Mouse (Mus musculus): ENCODE data around the gene Smim6. TPM values are rescaled to one million over a fixed set of nuclear protein-coding genes. Genes with fewer than 3 reads are reported as not detected.

Smim6 gene
- polyA plus RNA-seq (2016; fragmentation: Nextera tagmentation; extraction: Ambion mirVana) = 0.77 and 1.8 TPM in 2 replicates

GRCm38 (mm10) chr11:115911632-115912376, at the start of gene Smim6:
Gene Smim6 (plus strand): TSS chr11:115912017.
- H3K27ac ChIP-seq (ENCODE audit: poor library complexity, severe bottlenecking) = no peak within 1 kb of the TSS; the same call in 1 of the 2 replicates
- H3K4me3 ChIP-seq = no peak within 1 kb of the TSS
- H3K9ac ChIP-seq = no peak within 1 kb of the TSS
- no peak within 1 kb of the TSS for H3K4me2 ChIP-seq
- 0 out of 2 replicates have a peak, but pooled peaks have one; percentile 15 for ATAC-seq (ENCODE audit: insufficient number of reproducible peaks, low FRiP score)
- H3K27me3 ChIP-seq (replicated peaks) = no peaks in the 10 kb centered on the region
- WGBS = 71% methylated on average over 11 of the region's 11 CpGs
- H3K4me1 ChIP-seq (replicated peaks) = no peaks in the 10 kb centered on the region
- no peaks in the 10 kb centered on the region for H3K9me3 ChIP-seq (replicated peaks)
- H3K36me3 ChIP-seq = peaks cover 41% of the 10 kb centered on the region

- Histone ChIP-seq H3K9me3 (replicated peaks) (no peaks in the 10 kb centered on the region), H3K4me3 (no peak overlapping the region), H3K9ac (no peak overlapping the region), H3K4me1 (replicated peaks) (peaks cover 9% of the 10 kb centered on the region), H3K27ac (ENCODE audit: poor library complexity, severe bottlenecking) (no peak overlapping the region), H3K4me2 (no peak overlapping the region), H3K36me3 (no peaks in the 10 kb centered on the region), H3K27me3 (replicated peaks) (peaks cover 48% of the 10 kb centered on the region)
- 84% methylated on average over 8 of the region's 8 CpGs for WGBS
- no peak for ATAC-seq (ENCODE audit: insufficient number of reproducible peaks, low FRiP score)
These were observed 47.9 kb upstream of the Smim6 start for GRCm38 (mm10) chr11:115863895-115864294.

- Histone ChIP-seq H3K27me3 (replicated peaks) (peaks cover 7% of the 10 kb centered on the region), H3K9ac (no peak overlapping the region), H3K9me3 (replicated peaks) (no peaks in the 10 kb centered on the region), H3K4me3 (no peak overlapping the region), H3K4me2 (no peak overlapping the region), H3K27ac (ENCODE audit: poor library complexity, severe bottlenecking) (no peak overlapping the region), H3K36me3 (no peaks in the 10 kb centered on the region), H3K4me1 (replicated peaks) (peaks cover 16% of the 10 kb centered on the region)
- WGBS = 68% methylated on average over 8 of the region's 8 CpGs
- no peak for ATAC-seq (ENCODE audit: insufficient number of reproducible peaks, low FRiP score)
These were observed 42.4 kb upstream of the Smim6 start for GRCm38 (mm10) chr11:115869393-115869792.

- no peak overlapping the region for H3K27ac ChIP-seq (ENCODE audit: poor library complexity, severe bottlenecking)
- no peak overlapping the region for H3K4me2 ChIP-seq
- H3K4me1 ChIP-seq (replicated peaks) = peaks cover 22% of the 10 kb centered on the region
- no peak overlapping the region for H3K9ac ChIP-seq
- WGBS = 74% methylated on average over 4 of the region's 4 CpGs
- 0 out of 2 replicates have a peak, but pooled peaks cover 3% of the 10 kb centered on the region for H3K27me3 ChIP-seq (replicated peaks)
- no peaks in the 10 kb centered on the region for H3K9me3 ChIP-seq (replicated peaks)
- H3K36me3 ChIP-seq = no peaks in the 10 kb centered on the region
- ATAC-seq (ENCODE audit: insufficient number of reproducible peaks, low FRiP score) = no peak
- H3K4me3 ChIP-seq = no peak overlapping the region
These were observed 39.4 kb upstream of the Smim6 start for GRCm38 (mm10) chr11:115872437-115872836.

GRCm38 (mm10) chr11:115875935-115876334, 35.9 kb upstream of the Smim6 start:
- H3K9ac ChIP-seq = no peak overlapping the region
- H3K4me1 ChIP-seq (replicated peaks) = peaks cover 20% of the 10 kb centered on the region
- 76% methylated on average over 3 of the region's 3 CpGs for WGBS
- H3K27me3 ChIP-seq (replicated peaks) = peaks cover 21% of the 10 kb centered on the region; the same call in 1 of the 2 replicates
- H3K9me3 ChIP-seq (replicated peaks) = no peaks in the 10 kb centered on the region
- no peak for ATAC-seq (ENCODE audit: insufficient number of reproducible peaks, low FRiP score)
- H3K4me2 ChIP-seq = no peak overlapping the region
- no peak overlapping the region for H3K4me3 ChIP-seq
- H3K36me3 ChIP-seq = no peaks in the 10 kb centered on the region
- H3K27ac ChIP-seq (ENCODE audit: poor library complexity, severe bottlenecking) = no peak overlapping the region

- ATAC-seq (ENCODE audit: insufficient number of reproducible peaks, low FRiP score) = no peak
- Histone ChIP-seq H3K9me3 (replicated peaks) (no peaks in the 10 kb centered on the region), H3K36me3 (no peaks in the 10 kb centered on the region), H3K4me1 (replicated peaks) (peaks cover 20% of the 10 kb centered on the region), H3K27ac (ENCODE audit: poor library complexity, severe bottlenecking) (no peak overlapping the region), H3K4me3 (no peak overlapping the region), H3K4me2 (no peak overlapping the region), H3K9ac (no peak overlapping the region), H3K27me3 (replicated peaks) (peaks cover 21% of the 10 kb centered on the region; the same call in 1 of the 2 replicates)
- WGBS = 78% methylated on average over 5 of the region's 5 CpGs
These were observed 35.4 kb upstream of the Smim6 start for GRCm38 (mm10) chr11:115876438-115876837.

GRCm38 (mm10) chr11:115877174-115877755, 34.6 kb upstream of the Smim6 start:
- Histone ChIP-seq H3K27ac (ENCODE audit: poor library complexity, severe bottlenecking) (no peak overlapping the region), H3K36me3 (no peaks in the 10 kb centered on the region), H3K4me2 (no peak overlapping the region), H3K27me3 (replicated peaks) (peaks cover 28% of the 10 kb centered on the region), H3K9ac (no peak overlapping the region; the same call in 1 of the 2 replicates), H3K9me3 (replicated peaks) (no peaks in the 10 kb centered on the region), H3K4me1 (replicated peaks) (peaks cover 12% of the 10 kb centered on the region), H3K4me3 (no peak overlapping the region)
- ATAC-seq (ENCODE audit: insufficient number of reproducible peaks, low FRiP score) = no peak
- WGBS = 56% methylated on average over 6 of the region's 6 CpGs

- Histone ChIP-seq H3K4me2 (no peak overlapping the region), H3K4me1 (replicated peaks) (peaks cover 7% of the 10 kb centered on the region), H3K9me3 (replicated peaks) (no peaks in the 10 kb centered on the region), H3K27ac (ENCODE audit: poor library complexity, severe bottlenecking) (no peak overlapping the region), H3K36me3 (no peaks in the 10 kb centered on the region), H3K4me3 (no peak overlapping the region), H3K27me3 (replicated peaks) (peaks cover 36% of the 10 kb centered on the region), H3K9ac (no peak overlapping the region)
- 79% methylated on average over 8 of the region's 8 CpGs for WGBS
- ATAC-seq (ENCODE audit: insufficient number of reproducible peaks, low FRiP score) = no peak
These were observed 33.7 kb upstream of the Smim6 start for GRCm38 (mm10) chr11:115878071-115878470.

GRCm38 (mm10) chr11:115881002-115881401, 30.8 kb upstream of the Smim6 start:
- H3K9ac ChIP-seq = no peak overlapping the region
- no peak overlapping the region for H3K4me3 ChIP-seq
- WGBS = 25% methylated on average over 5 of the region's 5 CpGs
- no peak overlapping the region for H3K4me2 ChIP-seq
- no peak for ATAC-seq (ENCODE audit: insufficient number of reproducible peaks, low FRiP score)
- peaks cover 50% of the 10 kb centered on the region for H3K27me3 ChIP-seq (replicated peaks)
- H3K9me3 ChIP-seq (replicated peaks) = no peaks in the 10 kb centered on the region
- H3K27ac ChIP-seq (ENCODE audit: poor library complexity, severe bottlenecking) = no peak overlapping the region
- peaks cover 7% of the 10 kb centered on the region for H3K4me1 ChIP-seq (replicated peaks)
- no peaks in the 10 kb centered on the region for H3K36me3 ChIP-seq

GRCm38 (mm10) chr11:115883251-115883650, 28.6 kb upstream of the Smim6 start:
- Histone ChIP-seq H3K36me3 (no peaks in the 10 kb centered on the region), H3K27ac (ENCODE audit: poor library complexity, severe bottlenecking) (no peak overlapping the region), H3K9ac (no peak overlapping the region), H3K27me3 (replicated peaks) (peaks cover 39% of the 10 kb centered on the region), H3K9me3 (replicated peaks) (no peaks in the 10 kb centered on the region), H3K4me3 (no peak overlapping the region), H3K4me1 (replicated peaks) (no peaks in the 10 kb centered on the region), H3K4me2 (no peak overlapping the region)
- WGBS = 25% methylated on average over 16 of the region's 17 CpGs
- no peak for ATAC-seq (ENCODE audit: insufficient number of reproducible peaks, low FRiP score)

GRCm38 (mm10) chr11:115884361-115884760, 27.5 kb upstream of the Smim6 start:
- no peak for ATAC-seq (ENCODE audit: insufficient number of reproducible peaks, low FRiP score)
- H3K9me3 ChIP-seq (replicated peaks) = no peaks in the 10 kb centered on the region
- no peaks in the 10 kb centered on the region for H3K4me1 ChIP-seq (replicated peaks)
- H3K27me3 ChIP-seq (replicated peaks) = peaks cover 39% of the 10 kb centered on the region
- no peak overlapping the region for H3K4me3 ChIP-seq
- H3K4me2 ChIP-seq = no peak overlapping the region
- 83% methylated on average over 3 of the region's 3 CpGs for WGBS
- H3K36me3 ChIP-seq = no peaks in the 10 kb centered on the region
- H3K27ac ChIP-seq (ENCODE audit: poor library complexity, severe bottlenecking) = no peak overlapping the region
- no peak overlapping the region for H3K9ac ChIP-seq

Measured in heart, embryonic 12.5 days (tissue).